In genomic region chr17:32256896-32257295, GRCm38 (mm10) we compare ENCODE assay signal across 17 mouse cellular contexts.
"Had no signal": no experiment of that assay in that cellular context is flagged by ENCODE, and none has a peak within 500 bp of the region (broad histone marks: within the 10 kb centered on the region; RNA-seq: fewer than 3 reads in every experiment).

No protein-coding gene starts in this region.

- DNase-seq: lung, adult 2 months; lung, postnatal 14 days; lung, postnatal 36 days; midbrain, embryonic 14.5 days; right cerebral cortex, postnatal 14 days; thymus, adult 2 months; thymus, postnatal 25 days; thymus, postnatal 4 days had no signal

- H3K27ac ChIP-seq: lung, embryonic 15.5 days; macrophage; neural tube, embryonic 12.5 days; stomach, embryonic 15.5 days; stomach, postnatal 0 days had no signal

- H3K9me3 ChIP-seq: lung, embryonic 15.5 days; megakaryocyte, embryonic 14.5 days; midbrain, embryonic 12.5 days; neural tube, embryonic 12.5 days; stomach, embryonic 15.5 days had no signal

- H3K27me3 ChIP-seq: lung, embryonic 15.5 days; megakaryocyte, embryonic 14.5 days; midbrain, embryonic 12.5 days; neural tube, embryonic 12.5 days; stomach, embryonic 15.5 days had no signal

- H3K9ac ChIP-seq: lung, embryonic 15.5 days; midbrain, embryonic 12.5 days; neural tube, embryonic 12.5 days; stomach, embryonic 15.5 days had no signal

- H3K4me3 ChIP-seq: lung, embryonic 15.5 days; midbrain, embryonic 12.5 days; neural tube, embryonic 12.5 days; stomach, embryonic 15.5 days had no signal

- H3K36me3 ChIP-seq: lung, embryonic 15.5 days; neural tube, embryonic 12.5 days; stomach, embryonic 15.5 days had no signal

- ATAC-seq: lung, postnatal 0 days; midbrain, embryonic 16.5 days had no signal

- H3K4me2 ChIP-seq: lung, embryonic 15.5 days; neural tube, embryonic 12.5 days; stomach, embryonic 15.5 days had no signal
